Mouse (Mus musculus) liver, adult 2 months (tissue): ENCODE measurements at regions not wholly inside any gene's neighbourhood (a gene's known extent, or its start where the extent isn't known, plus 50 kb on each side); places are given as distances from the start of the nearest gene placed in this dataset.

Source experiments
- CTCF ChIP-seq: fragments of 200-500 bp; IDR thresholded peaks from 2 replicates; pipeline ENCODE4 v1.5.1; 2011; ENCODE audit warnings: low read depth, low read length, control low read depth
- POLR2A ChIP-seq: fragments of 200-500 bp; IDR thresholded peaks from 2 replicates; pipeline ENCODE4 v1.6.1; 2011; ENCODE audit warnings: low read length, control low read depth; ENCODE audit not compliant: insufficient read depth; ENCODE audit errors: extremely low read depth

DNA sequence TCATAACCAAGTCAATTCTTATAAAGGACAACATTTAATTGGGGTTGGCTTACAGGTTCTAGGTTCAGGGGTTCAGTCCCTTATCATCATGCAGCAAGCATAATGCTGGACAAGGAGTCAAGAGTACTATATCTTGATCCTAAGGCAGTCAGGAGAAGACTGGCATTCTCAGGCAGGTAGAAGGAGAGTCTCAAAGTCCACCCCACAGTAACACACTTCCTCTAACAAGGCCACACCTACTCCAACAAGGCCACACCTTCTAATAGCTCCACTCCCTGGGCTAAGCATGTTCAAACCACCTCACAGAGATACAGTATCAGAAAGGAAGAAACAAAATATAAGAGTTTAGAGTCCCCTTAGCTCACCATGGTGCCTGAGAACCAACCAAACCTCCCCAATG is 557.3 kb upstream of the Castor2 start:
- no peak for TF ChIP-seq POLR2A
- TF ChIP-seq CTCF, result no peak
